Mouse (Mus musculus) ovary, adult 18-20 months (tissue): ENCODE data around the gene Nxpe3.
"Not testable (repeated sequence)": the region's sequence is repeated elsewhere in the genome, so short reads cannot be mapped to it uniquely, and the experiment has no call there.

Experiments used
- DNase-seq: peaks from one replicate; pipeline ENCODE4 v3.0.0; 2022; ENCODE audit warnings: low spot score, mixed read lengths

Nxpe3 gene

GRCm38 (mm10) chr16:55890346-55891136 is 4.5 kb downstream of the Nxpe3 start:
- no peak for DNase-seq

- no peak for DNase-seq
Measured at GRCm38 (mm10) chr16:55889451-55889850, 5.6 kb downstream of the Nxpe3 start.

DNA sequence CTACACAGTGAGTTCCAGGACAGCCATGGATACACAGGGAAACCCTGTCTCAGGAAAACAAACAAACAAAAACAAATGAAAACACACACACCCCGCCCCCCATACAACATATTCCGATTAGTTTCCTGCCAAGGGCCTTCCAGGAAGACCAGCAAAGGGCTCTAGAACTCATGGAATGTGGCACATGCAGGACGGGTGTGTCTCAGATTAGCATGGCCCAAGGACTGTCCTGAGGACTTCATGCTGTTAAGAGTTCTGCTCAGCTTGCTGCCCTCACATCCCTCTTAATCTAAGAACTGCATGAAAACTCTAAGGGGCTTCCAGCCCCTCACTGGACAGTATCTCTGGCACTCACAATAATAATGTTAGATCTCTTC is 6.5 kb downstream of the Nxpe3 start:
- DNase-seq: no peak

GRCm38 (mm10) chr16:55887814-55888583 is 7.1 kb downstream of the Nxpe3 start:
- no peak for DNase-seq

DNA sequence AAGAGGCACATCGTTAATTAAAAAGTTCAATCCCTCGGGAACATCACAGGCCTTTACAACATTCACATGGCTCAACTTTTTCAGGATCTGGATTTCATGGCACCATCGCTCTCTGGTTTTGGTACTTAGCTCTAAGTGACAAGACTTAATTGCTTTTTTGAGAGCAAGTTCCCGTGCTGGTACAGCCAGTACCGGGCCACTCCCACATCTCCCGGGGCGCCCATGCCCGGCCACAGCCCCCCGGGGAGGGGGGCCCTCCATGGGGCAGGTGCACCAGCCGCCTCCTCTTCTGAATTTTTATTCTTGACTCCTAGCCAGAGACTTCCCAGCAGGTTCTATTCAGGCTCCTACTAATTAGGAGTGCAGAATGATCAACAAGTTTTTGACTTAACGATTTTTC is 10.8 kb downstream of the Nxpe3 start:
- DNase-seq: no peak

DNA sequence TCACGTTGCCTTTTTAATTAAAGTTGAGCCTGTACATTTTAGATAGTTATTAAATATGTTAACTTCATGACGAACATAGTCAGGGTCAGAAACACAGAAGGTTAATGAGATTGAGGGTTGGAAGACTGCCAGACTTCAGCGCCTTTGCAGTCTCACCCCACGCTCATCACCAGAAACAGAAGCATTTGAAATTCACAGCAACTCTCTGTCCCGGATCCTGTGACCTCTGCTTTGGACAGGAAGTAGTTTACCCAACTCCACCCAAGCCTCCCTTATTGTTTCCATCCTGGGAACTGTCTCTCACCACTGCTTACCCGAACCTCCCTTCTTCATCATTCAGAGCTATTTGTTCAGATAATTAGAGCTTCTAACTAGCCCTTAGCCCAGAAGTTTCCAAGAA is 19.1 kb downstream of the Nxpe3 start:
- DNase-seq: no peak

DNA sequence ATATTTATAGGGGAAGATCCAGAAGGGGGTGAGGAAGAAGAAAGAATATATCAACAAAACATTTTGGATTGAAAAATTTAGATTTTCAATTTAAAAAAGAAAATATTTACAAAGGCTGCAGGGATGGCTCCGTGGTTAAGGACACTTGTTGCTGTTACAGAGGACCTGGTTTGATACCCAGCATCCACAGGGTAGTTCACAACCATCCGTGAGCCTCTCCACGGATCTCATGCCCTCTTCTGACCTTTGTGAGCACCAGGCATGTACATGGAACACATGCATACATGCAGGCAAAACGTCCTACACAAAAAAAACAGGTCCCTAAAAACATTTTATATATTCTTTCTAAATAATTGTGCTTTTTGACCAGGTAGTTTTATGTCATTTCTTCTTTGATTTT is 31.3 kb downstream of the Nxpe3 start:
- DNase-seq: no peak

- DNase-seq: peak; percentile 21
Measured at GRCm38 (mm10) chr16:55863149-55863815, 31.8 kb downstream of the Nxpe3 start.

GRCm38 (mm10) chr16:55861104-55861503 is 34.0 kb downstream of the Nxpe3 start:
- DNase-seq: no peak

DNA sequence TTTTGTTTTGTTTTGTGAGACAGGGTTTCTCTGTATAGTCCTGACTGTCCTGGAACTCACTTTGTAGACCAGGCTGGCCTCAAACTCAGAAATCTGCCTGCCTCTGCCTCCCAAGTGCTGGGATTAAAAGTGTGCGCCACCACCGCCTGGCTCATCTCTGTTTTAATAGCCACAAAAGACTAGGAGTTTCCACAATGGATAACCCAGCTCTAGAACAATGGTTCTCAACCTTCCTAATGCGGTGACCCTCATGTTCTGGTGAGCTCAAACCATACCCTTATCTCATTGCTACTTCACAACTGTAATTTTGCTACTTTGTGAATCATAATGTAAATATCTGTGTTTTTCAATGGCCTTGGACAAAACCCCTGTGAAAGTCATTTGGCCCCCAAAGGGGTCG is 35.7 kb downstream of the Nxpe3 start:
- not testable (repeated sequence) for DNase-seq

GRCm38 (mm10) chr16:55858465-55858864 is 36.6 kb downstream of the Nxpe3 start:
- DNase-seq: peak; percentile 17

DNA sequence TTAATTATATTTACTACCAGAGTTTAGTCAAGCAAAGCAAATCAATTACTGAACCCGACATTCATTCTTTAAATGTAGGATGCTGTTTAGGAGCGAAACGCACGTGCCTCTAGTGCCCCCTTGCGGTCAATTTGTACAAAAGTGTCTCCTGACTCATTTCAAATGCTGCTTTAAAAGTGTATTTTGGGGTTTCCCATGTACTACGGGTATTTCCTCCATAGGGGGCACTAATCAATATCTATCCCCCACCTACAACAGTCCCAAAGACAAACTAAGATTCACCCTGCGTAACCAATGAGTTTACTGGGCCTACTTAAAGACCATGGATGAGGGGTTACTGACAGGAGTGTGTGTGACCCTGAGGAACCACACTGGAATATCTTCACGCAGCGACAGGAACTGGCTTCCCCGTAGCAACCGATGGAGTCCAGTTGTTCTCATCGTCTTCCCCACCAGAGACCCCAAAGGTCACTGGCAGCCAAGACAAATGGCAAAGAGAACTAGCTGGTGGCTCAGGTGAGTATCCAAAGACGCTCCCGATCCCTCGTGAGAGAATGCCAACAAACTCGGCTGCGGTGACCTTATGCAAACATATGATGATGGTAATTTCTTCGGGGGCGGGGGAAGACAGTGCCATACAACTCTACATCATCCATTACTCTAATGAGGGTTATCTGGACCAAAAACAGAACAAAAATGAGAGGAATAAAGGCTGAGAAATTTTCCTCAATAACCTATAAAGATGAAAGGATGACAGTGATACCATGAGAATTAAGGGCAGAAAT is 42.0 kb downstream of the Nxpe3 start:
- peak; percentile 13 for DNase-seq

GRCm38 (mm10) chr16:55852515-55852914 is 42.6 kb downstream of the Nxpe3 start:
- no peak for DNase-seq

GRCm38 (mm10) chr16:55850485-55850884 is 44.6 kb downstream of the Nxpe3 start:
- no peak for DNase-seq

DNA sequence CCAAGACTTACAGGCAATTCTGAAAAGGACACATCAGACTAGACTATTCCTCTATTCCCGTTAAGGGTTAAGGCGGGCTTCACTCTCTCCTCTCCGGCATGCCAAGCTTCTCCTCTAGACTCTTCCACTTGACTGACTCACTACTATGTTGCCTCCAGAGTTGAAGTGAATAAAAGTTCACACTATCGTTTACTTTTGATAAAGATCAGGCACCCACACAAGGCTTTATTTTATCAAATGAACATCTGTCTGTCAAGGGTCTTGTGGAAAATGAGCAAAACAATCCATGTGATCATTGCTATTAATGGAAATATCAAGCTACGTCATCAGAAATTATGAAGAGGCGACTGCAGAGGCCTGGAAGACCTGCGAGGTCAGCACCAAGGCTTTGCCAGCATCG is 47.4 kb downstream of the Nxpe3 start:
- DNase-seq: no peak

DNA sequence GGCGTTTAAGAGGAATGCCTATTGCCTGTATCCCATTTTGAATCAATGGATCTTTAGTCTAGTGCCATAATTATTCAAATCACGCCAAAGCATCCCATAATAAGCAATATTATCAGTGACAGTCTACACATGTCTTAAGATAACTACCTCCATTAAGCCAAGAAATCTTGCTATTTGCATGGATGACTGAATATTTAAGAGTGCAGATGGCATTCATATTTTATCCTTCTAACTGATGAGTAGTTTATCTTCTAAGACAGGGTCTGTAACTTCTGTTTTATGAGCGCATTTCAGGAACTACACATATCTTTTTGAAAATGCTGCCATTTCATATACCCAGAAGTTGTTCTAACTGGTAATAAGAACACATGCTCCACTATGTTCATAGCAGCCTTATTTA is 50.2 kb downstream of the Nxpe3 start:
- no peak for DNase-seq

GRCm38 (mm10) chr16:55843919-55844318 is 51.2 kb downstream of the Nxpe3 start:
- no peak for DNase-seq

GRCm38 (mm10) chr16:55843134-55843533 is 52.0 kb downstream of the Nxpe3 start:
- no peak for DNase-seq

- DNase-seq: no peak
Measured at GRCm38 (mm10) chr16:55841506-55841905, 53.6 kb downstream of the Nxpe3 start.

- DNase-seq: peak; percentile 71
Measured at GRCm38 (mm10) chr16:55838510-55839474, 56.3 kb downstream of the Nxpe3 start, which contains the start of gene Nfkbiz. Gene Nfkbiz (minus strand): TSS chr16:55838899.

DNA sequence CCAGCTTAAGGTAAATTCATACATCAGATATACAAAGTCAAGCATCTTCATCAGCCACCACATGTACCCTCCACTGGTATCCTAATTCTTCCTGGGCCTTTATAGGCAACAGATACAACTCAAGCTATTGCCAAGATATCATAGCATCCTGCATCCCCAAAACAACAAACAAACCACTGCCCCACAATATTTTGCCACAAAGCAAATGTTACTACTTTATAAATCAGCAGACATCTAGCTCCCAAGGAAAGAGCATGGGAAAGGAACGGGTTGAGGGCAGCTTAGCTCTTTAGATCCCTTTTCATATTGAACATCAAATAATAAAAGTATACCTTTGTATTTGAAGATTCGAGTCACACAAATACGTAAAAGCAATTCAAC is 57.0 kb downstream of the Nxpe3 start:
- DNase-seq: no peak
